Mouse (Mus musculus): Measurements from ENCODE around the gene Esyt1. TPM values are rescaled to one million over a fixed set of nuclear protein-coding genes. Genes with fewer than 3 reads are reported as not detected.

Gene Esyt1
- total RNA-seq (2012; rRNA removed) (43.2 and 48.0 TPM in 2 replicates), total RNA-seq (2014; rRNA removed) (20.2 and 20.6 TPM in 2 replicates), polyA plus RNA-seq (2012; ENCODE audit: insufficient read length, low read depth) (33.0 and 38.2 TPM in 2 replicates)

- Histone ChIP-seq H3K9ac (ENCODE audit: insufficient read depth, low read depth) (peak within 1 kb of the TSS; percentile 71), H3K36me3 (replicated peaks in 1 of 2; ENCODE audit: control insufficient read depth in 1 of 2, insufficient read depth in 1 of 2, low read length in 1 of 2) (peaks cover 18 to 22% of the 10 kb centered on the region in 2 experiments), H3K9me3 (replicated peaks; ENCODE audit: low read length) (no peaks in the 10 kb centered on the region), H3K27ac (ENCODE audit: insufficient read depth, low read depth) (peak within 1 kb of the TSS; percentile 51), H3K4me1 (ENCODE audit: control insufficient read depth in 1 of 2, insufficient read depth in 2 of 2) (peaks cover 0 to 21% of the 10 kb centered on the region in 2 experiments; a peak in 2 of 4 replicates), H3K79me2 (replicated peaks; ENCODE audit: control insufficient read depth, extremely low read depth, insufficient read depth, poor library complexity, severe bottlenecking) (no peaks in the 10 kb centered on the region), H3K4me3 (replicated peaks in 1 of 3; ENCODE audit: low read depth in 2 of 3, low read length in 2 of 3, poor library complexity in 1 of 3) (peak within 1 kb of the TSS; percentile 86 to 92 (median 86)), H3K27me3 (replicated peaks) (no peaks in the 10 kb centered on the region), H3K4me2 (ENCODE audit: insufficient read depth, low read depth, poor library complexity, severe bottlenecking) (peak within 1 kb of the TSS; percentile 81)
- dilution Hi-C loops (cut with MboI; ENCODE audit: extremely low pct_ligation_motif_present, extremely low pct_unique_long_range_greater_than_20kb, low sequenced_read_pairs): no loop called here
- in situ Hi-C loops (cut with MboI; ENCODE audit: low pct_ligation_motif_present, low pct_unique_long_range_greater_than_20kb, low sequenced_read_pairs): no loop called here
- peak; percentile 99 for DNase-seq (ENCODE audit: extremely low read depth)
- TF ChIP-seq JUN (IDR thresholded peaks at IDR 0.05; ENCODE audit: insufficient read depth, low read depth, low read length): peak; percentile 72
- peak; percentile 59; the same call in 1 of the 2 replicates for TF ChIP-seq CHD2 (IDR thresholded peaks at IDR 0.05; ENCODE audit: low read length)
- TF ChIP-seq TBP (conservative IDR thresholded peaks at IDR 0.05; ENCODE audit: low read depth, low read length): peak; percentile 91
- no peak; the same call in 1 of the 2 replicates for TF ChIP-seq MXI1 (IDR thresholded peaks at IDR 0.05; ENCODE audit: low read depth, low read length)
- peak; percentile 91; the same call in 1 of the 2 replicates for TF ChIP-seq MAX (IDR thresholded peaks at IDR 0.05; ENCODE audit: low read length)
- peak; percentile 44; the same call in 1 of the 2 replicates for TF ChIP-seq ETS1 (conservative IDR thresholded peaks at IDR 0.05; ENCODE audit: low read depth, low read length)
- no peak for TF ChIP-seq SMC3 (IDR thresholded peaks at IDR 0.05; ENCODE audit: low read depth, low read length)
- TF ChIP-seq ZNF384 (IDR thresholded peaks at IDR 0.05; ENCODE audit: low read depth, low read length): no peak
- peak; percentile 89 for TF ChIP-seq POLR2A (IDR thresholded peaks at IDR 0.05; ENCODE audit: low read depth, low read length)
- TF ChIP-seq E2F4 (IDR thresholded peaks at IDR 0.05; ENCODE audit: insufficient replicate concordance, low read depth, low read length): peak; percentile 94; the same call in 1 of the 2 replicates
- TF ChIP-seq TCF12 (IDR thresholded peaks at IDR 0.05; ENCODE audit: low read depth, low read length): peak; percentile 60
- TF ChIP-seq NELFE (IDR thresholded peaks at IDR 0.05; ENCODE audit: low read depth, low read length): peak; percentile 63
- TF ChIP-seq ZMIZ1 (IDR thresholded peaks at IDR 0.05; ENCODE audit: low read depth, low read length): peak; percentile 83
- TF ChIP-seq JUND (conservative IDR thresholded peaks at IDR 0.05; ENCODE audit: low read depth, low read length): peak; percentile 73
- TF ChIP-seq MYC (IDR thresholded peaks at IDR 0.05; ENCODE audit: low read depth, low read length): peak; percentile 87
- TF ChIP-seq USF1 (IDR thresholded peaks at IDR 0.05; ENCODE audit: low read depth, low read length): peak; percentile 40
- no peak for TF ChIP-seq USF2 (conservative IDR thresholded peaks at IDR 0.05; ENCODE audit: low read depth, low read length)
- no peak for TF ChIP-seq NRF1 (IDR thresholded peaks at IDR 0.05; ENCODE audit: low read depth, low read length)
- TF ChIP-seq IRF4 (IDR thresholded peaks at IDR 0.05; ENCODE audit: low read depth, low read length): peak; percentile 31; the same call in 1 of the 2 replicates
- TF ChIP-seq MAFK (IDR thresholded peaks at IDR 0.05; ENCODE audit: insufficient replicate concordance, low read length): no peak
- TF ChIP-seq CTCF (conservative IDR thresholded peaks at IDR 0.05 in 1 of 2, IDR thresholded peaks at IDR 0.05 in 1 of 2; ENCODE audit: low read depth in 2 of 2, low read length in 2 of 2): peak in 1 of 2 experiments; percentile 52; a peak in 2 of 4 replicates
- peak; percentile 71 for TF ChIP-seq MAZ (IDR thresholded peaks at IDR 0.05; ENCODE audit: low read depth, low read length)
- 0 out of 2 replicates have a peak, but pooled peaks have one; percentile 38 for TF ChIP-seq ELF1 (IDR thresholded peaks at IDR 0.05; ENCODE audit: low read depth, low read length)
- TF ChIP-seq POLR2AphosphoS2 (IDR thresholded peaks at IDR 0.05; ENCODE audit: low read depth, low read length): peak; percentile 54; the same call in 1 of the 2 replicates
- peak; percentile 52 for TF ChIP-seq HCFC1 (IDR thresholded peaks at IDR 0.05; ENCODE audit: low read depth, low read length)
Observed at GRCm38 (mm10) chr10:128525671-128526308, at the start of gene Esyt1. Esyt1 (minus strand) TSS chr10:128525871.

All from CH12.LX (cell line).